Mouse (Mus musculus) embryonic facial prominence, embryonic 11.5 days (tissue): ENCODE results near the gene Adarb2. TPM values are rescaled to one million over a fixed set of nuclear protein-coding genes. Genes with fewer than 3 reads are reported as not detected.
"Not testable (repeated sequence)": the region's sequence is repeated elsewhere in the genome, so short reads cannot be mapped to it uniquely, and the experiment has no call there.

Experiments
- ATAC-seq: fragments of 200-750 bp; cut with Nextera tagmentation; replicated peaks from 2 replicates; pipeline ENCODE4 v1.8.0; 2017; ENCODE audit warnings: low read depth; ENCODE audit not compliant: insufficient number of reproducible peaks, low FRiP score, low TSS enrichment
- DNase-seq: peaks from one replicate; pipeline ENCODE4 v3.0.0-alpha.2; 2015; ENCODE audit warnings: low spot score
- H3K27ac ChIP-seq: fragments of 300-500 bp; sonication (generic); replicated peaks from 2 replicates; pipeline ENCODE4 v1.5.1; 2014; ENCODE audit warnings: mild to moderate bottlenecking, low read depth, low read length, control low read depth
- H3K27me3 ChIP-seq: fragments of 300-500 bp; sonication (generic); 2 replicates; pipeline ENCODE4 v1.6.1; 2014; ENCODE audit warnings: mild to moderate bottlenecking, low read length, moderate library complexity, mixed read lengths; ENCODE audit not compliant: control insufficient read depth, insufficient read depth
- H3K36me3 ChIP-seq: fragments of 300-500 bp; sonication (generic); replicated peaks from 2 replicates; pipeline ENCODE4 v1.6.1; 2014; ENCODE audit warnings: low read depth, mild to moderate bottlenecking, low read length, moderate library complexity, mixed read lengths; ENCODE audit not compliant: control insufficient read depth, insufficient read depth
- H3K4me1 ChIP-seq: fragments of 300-500 bp; sonication (generic); 2 replicates; pipeline ENCODE4 v1.6.1; 2014; ENCODE audit warnings: low read length, mixed read lengths; ENCODE audit not compliant: control insufficient read depth, insufficient read depth
- H3K4me2 ChIP-seq: fragments of 300-500 bp; sonication (generic); 2 replicates; pipeline ENCODE4 v1.6.1; 2014; ENCODE audit warnings: low read depth, mild to moderate bottlenecking, control low read depth, low read length, moderate library complexity
- H3K4me3 ChIP-seq: fragments of 300-500 bp; sonication (generic); 2 replicates; pipeline ENCODE4 v1.5.1; 2014; ENCODE audit warnings: low read depth, low read length, control low read depth
- H3K9ac ChIP-seq: fragments of 300-500 bp; sonication (generic); replicated peaks from 2 replicates; pipeline ENCODE4 v1.6.1; 2014; ENCODE audit warnings: mild to moderate bottlenecking, control low read depth, low read length
- H3K9me3 ChIP-seq: fragments of 300-500 bp; sonication (generic); replicated peaks from 2 replicates; pipeline ENCODE4 v1.6.1; 2016; ENCODE audit warnings: mild to moderate bottlenecking, low read length, inconsistent platforms, mixed read lengths; ENCODE audit not compliant: control insufficient read depth
- WGBS: fragments of 180-500 bp; shearing (Covaris S2); extraction: QIAGEN DNeasy Blood & Tissue Kit; methylation state at CpG from one replicate; pipeline ENCODE4 v1.1.7; 2014; 5-methylcytosine and 5-hydroxymethylcytosine counted together
- polyA plus RNA-seq: library from polyadenylated mRNA; unstranded; fragments of >200 nt; fragmentation: Nextera tagmentation; extraction: Ambion mirVana; gene quantifications from 2 replicates; pipeline ENCODE4 v1.2.1, GENCODE M21; 2014

Adarb2 gene
- polyA plus RNA-seq, 1 experiment from 2014 or later, result 1.8 TPM

GRCm38 (mm10) chr13:8596977-8597646 is 394.4 kb downstream of the Adarb2 start:
- Histone ChIP-seq H3K36me3 (no peaks in the 10 kb centered on the region), H3K9ac (no peak overlapping the region), H3K4me3 (no peak overlapping the region), H3K27ac (no peak overlapping the region), H3K9me3 (no peaks in the 10 kb centered on the region), H3K4me2 (no peak overlapping the region), H3K4me1 (no peaks in the 10 kb centered on the region), H3K27me3 (no peaks in the 10 kb centered on the region)
- no peak for DNase-seq
- no peak for ATAC-seq
- 79% methylated on average over 4 of the region's 4 CpGs for WGBS

GRCm38 (mm10) chr13:8597647-8598017 is 395.0 kb downstream of the Adarb2 start:
- DNase-seq, result no peak
- 92% methylated on average over 6 of the region's 6 CpGs for WGBS
- ATAC-seq, result no peak

GRCm38 (mm10) chr13:8605645-8606044 is 403.0 kb downstream of the Adarb2 start:
- no peak overlapping the region for H3K27ac ChIP-seq
- WGBS, result 88% methylated on average over 2 of the region's 2 CpGs

More at GRCm38 (mm10) chr13:8597647-8598017, 395.0 kb downstream of the Adarb2 start:
- H3K27me3 ChIP-seq, result no peaks in the 10 kb centered on the region
- no peaks in the 10 kb centered on the region for H3K9me3 ChIP-seq
- H3K9ac ChIP-seq, result no peak overlapping the region
- no peak overlapping the region for H3K4me2 ChIP-seq
- H3K4me1 ChIP-seq, result no peaks in the 10 kb centered on the region
- no peak overlapping the region for H3K4me3 ChIP-seq
- H3K36me3 ChIP-seq, result no peaks in the 10 kb centered on the region
- H3K27ac ChIP-seq, result no peak overlapping the region

GRCm38 (mm10) chr13:8608040-8608439 is 405.4 kb downstream of the Adarb2 start:
- no peak overlapping the region for H3K4me2 ChIP-seq
- H3K27ac ChIP-seq, result no peak overlapping the region
- H3K4me3 ChIP-seq, result no peak overlapping the region
- H3K4me1 ChIP-seq, result no peaks in the 10 kb centered on the region
- H3K9me3 ChIP-seq, result no peaks in the 10 kb centered on the region
- ATAC-seq (no peak), DNase-seq (no peak)
- 86% methylated on average over 12 of the region's 12 CpGs for WGBS
- H3K27me3 ChIP-seq, result no peaks in the 10 kb centered on the region
- H3K36me3 ChIP-seq, result no peaks in the 10 kb centered on the region
- no peak overlapping the region for H3K9ac ChIP-seq

More at GRCm38 (mm10) chr13:8605645-8606044, 403.0 kb downstream of the Adarb2 start:
- Histone ChIP-seq H3K27me3 (no peaks in the 10 kb centered on the region), H3K4me2 (no peak overlapping the region), H3K4me3 (no peak overlapping the region), H3K4me1 (no peaks in the 10 kb centered on the region), H3K9ac (no peak overlapping the region), H3K36me3 (no peaks in the 10 kb centered on the region), H3K9me3 (no peaks in the 10 kb centered on the region)
- ATAC-seq (no peak), DNase-seq (no peak)

- not testable (repeated sequence) for H3K4me1 ChIP-seq, DNase-seq, H3K4me3 ChIP-seq, H3K4me2 ChIP-seq, H3K27me3 ChIP-seq, H3K27ac ChIP-seq, H3K36me3 ChIP-seq, ATAC-seq, H3K9me3 ChIP-seq, H3K9ac ChIP-seq
- WGBS, result 70% methylated on average over 6 of the region's 6 CpGs
Measured at GRCm38 (mm10) chr13:8608918-8609317, 406.3 kb downstream of the Adarb2 start.

GRCm38 (mm10) chr13:8610956-8611355 is 408.3 kb downstream of the Adarb2 start:
- Histone ChIP-seq H3K27ac (no peak overlapping the region), H3K4me2 (no peak overlapping the region), H3K4me3 (no peak overlapping the region), H3K9me3 (no peaks in the 10 kb centered on the region), H3K27me3 (no peaks in the 10 kb centered on the region), H3K36me3 (no peaks in the 10 kb centered on the region), H3K9ac (no peak overlapping the region), H3K4me1 (no peaks in the 10 kb centered on the region)
- WGBS, result 89% methylated on average over 8 of the region's 8 CpGs
- ATAC-seq (no peak), DNase-seq (no peak)

- ATAC-seq (no peak), DNase-seq (no peak)
- Histone ChIP-seq H3K4me2 (no peak overlapping the region), H3K9ac (no peak overlapping the region), H3K27ac (no peak overlapping the region), H3K27me3 (no peaks in the 10 kb centered on the region), H3K9me3 (no peaks in the 10 kb centered on the region), H3K36me3 (no peaks in the 10 kb centered on the region), H3K4me1 (no peaks in the 10 kb centered on the region), H3K4me3 (no peak overlapping the region)
- WGBS, result 75% methylated on average over 14 of the region's 14 CpGs
Measured at GRCm38 (mm10) chr13:8612618-8613391, 410.1 kb downstream of the Adarb2 start.

GRCm38 (mm10) chr13:8616685-8617084 is 414.0 kb downstream of the Adarb2 start:
- Histone ChIP-seq H3K9me3 (no peaks in the 10 kb centered on the region), H3K4me2 (no peak overlapping the region), H3K27ac (no peak overlapping the region), H3K4me3 (no peak overlapping the region), H3K9ac (no peak overlapping the region), H3K27me3 (no peaks in the 10 kb centered on the region), H3K4me1 (no peaks in the 10 kb centered on the region), H3K36me3 (no peaks in the 10 kb centered on the region)
- WGBS, result 97% methylated on average over 1 of the region's 1 CpGs
- no peak for DNase-seq
- no peak for ATAC-seq
